Mouse (Mus musculus): ENCODE data around the gene Opn4. TPM values are rescaled to one million over a fixed set of nuclear protein-coding genes. Genes with fewer than 3 reads are reported as not detected.

The Opn4 gene
- total RNA-seq, 2 experiments from 2014 or later: not detected

DNA sequence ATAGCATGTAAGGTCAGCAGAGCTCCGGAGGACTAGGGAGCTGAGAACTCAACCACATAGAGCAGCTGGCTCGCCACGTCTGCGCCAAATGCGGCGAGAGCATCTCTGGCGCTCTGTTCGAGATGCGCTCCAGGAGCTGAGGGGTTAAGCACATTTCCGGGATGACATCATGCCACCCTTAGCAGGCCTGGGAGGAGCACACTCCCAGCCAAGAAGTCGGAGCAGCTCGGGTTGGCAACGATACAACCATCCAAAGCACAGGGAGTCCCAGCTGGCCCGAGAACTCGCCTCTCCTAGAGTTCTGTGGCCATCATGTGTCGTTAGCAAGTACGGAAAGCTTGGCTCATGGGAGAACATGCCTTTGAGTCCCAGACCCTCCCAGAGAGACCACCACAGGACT lies 34.2 kb downstream of the Opn4 start:
- no peak for DNase-seq (ENCODE audit: low spot score in 2 of 2)

DNA sequence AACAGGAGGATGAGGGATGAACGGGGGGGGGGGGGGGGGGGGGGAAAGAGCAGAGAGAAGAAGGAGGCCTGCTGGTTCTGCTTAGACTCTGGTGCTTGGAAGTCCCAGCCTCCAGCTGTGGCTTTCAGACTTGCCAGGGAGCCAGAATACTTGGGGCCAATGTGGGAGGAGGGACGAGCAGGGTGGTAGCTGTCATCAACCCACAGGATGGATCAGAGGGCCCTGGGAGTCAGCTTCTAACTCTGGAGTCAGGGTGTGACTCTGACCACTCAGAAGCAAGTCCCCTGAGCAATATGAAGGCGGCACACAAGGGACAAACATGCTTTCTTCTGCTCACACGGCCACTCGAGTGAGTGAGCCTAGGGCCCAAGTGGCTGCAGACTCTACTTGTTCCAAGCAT lies 35.3 kb downstream of the Opn4 start:
- no peak for DNase-seq (ENCODE audit: low spot score in 2 of 2)

DNA sequence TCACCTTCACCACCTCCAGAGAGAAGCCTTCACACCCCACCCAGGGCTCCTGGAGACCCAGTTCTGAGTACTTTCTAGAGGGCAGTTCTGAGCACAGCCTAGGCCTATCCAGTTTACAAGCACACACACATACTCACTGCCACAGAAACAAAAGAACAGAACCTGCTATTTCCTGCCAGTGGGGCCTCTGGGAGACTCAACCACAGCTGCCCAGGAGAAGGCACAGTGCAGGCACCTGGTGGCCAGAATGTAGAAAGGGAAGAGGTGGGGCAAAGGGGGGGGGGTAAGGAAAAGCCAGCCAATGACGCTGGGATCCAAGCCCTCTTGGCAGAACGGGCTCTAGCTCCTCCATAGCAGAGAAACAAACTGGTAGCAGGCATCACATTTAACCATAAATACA lies 37.5 kb downstream of the Opn4 start:
- no peak for DNase-seq (ENCODE audit: low spot score in 2 of 2)

DNA sequence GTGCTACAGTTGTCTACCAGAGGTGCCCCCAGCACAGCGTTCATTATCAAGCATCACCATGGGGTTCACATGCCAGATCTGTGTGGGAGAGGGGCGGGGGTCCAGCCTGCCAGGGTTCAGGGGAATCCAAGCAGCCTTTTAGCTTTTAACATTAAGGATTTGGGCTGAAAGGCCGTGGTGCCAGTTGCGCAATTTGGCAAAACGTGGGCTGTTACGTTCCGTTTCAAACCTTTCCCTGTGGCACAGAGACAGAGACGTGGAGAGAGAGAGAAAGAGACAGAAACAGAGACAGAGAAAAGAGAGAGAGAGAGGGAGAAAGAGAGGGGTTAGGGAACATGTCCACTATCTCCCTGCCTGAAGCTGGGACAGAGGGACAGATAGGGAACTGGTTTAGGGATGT lies 38.3 kb downstream of the Opn4 start:
- no peak for DNase-seq (ENCODE audit: low spot score in 2 of 2)

DNA sequence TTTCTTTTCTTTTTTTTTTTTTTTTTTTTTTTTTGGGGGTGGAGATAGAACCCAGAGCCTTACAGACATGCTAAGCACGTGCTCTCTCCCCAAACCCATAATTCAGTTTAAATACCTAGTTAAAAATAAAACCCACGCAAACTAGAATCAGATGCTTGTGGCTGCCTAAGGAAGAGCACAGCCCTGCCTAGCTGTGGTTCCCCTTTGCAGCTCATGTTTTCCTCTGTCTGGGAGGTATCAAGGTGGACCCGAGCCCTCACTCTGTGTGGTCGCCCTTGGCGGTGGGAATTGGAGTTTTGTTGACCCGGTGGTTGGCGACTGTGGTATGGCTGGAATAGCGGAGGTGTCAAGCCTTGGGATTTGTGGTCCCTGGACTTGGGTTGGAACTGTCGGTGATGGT lies 41.0 kb downstream of the Opn4 start:
- no peak for DNase-seq (ENCODE audit: low spot score in 2 of 2)

DNA sequence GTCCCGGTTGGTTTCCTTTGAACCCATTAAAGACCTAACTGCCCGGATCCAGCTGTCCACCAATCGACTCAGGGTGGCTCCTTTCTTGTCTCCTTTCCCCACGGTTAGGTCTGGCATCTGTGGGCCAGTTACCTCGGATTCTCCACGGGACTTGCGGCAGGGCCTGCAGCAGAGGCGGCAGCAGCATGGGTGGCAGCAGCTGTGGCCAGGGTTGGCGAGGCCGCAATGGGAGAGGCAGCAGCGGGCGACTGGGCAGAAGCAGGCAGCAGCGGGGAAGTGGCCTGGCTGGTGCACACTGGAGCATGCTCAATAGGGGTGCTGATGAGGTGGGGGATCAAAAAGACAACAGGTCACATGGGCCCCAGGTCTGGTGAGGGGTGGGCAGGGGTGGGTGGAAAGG lies 44.7 kb downstream of the Opn4 start:
- no peak for DNase-seq (ENCODE audit: low spot score in 2 of 2)

DNA sequence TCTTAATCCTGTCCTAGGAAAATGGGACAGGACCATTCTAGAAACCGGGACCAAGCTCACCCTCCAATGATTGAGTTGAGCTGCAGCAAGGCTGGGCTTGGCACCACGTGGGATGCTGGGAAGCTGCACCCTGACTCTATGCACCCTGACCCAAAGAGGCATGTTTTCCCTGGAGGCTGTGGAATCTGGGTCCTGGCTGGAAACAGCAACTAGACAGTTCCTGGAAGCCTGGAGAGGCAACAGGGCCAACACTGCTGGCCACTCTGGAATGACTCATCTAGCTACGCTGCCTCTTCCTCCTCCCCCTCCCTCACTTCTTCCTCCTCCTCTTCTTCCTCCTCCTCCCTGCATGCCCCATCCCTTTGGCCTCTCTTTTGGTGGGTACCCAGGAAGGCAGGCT lies 45.9 kb downstream of the Opn4 start:
- no peak for DNase-seq (ENCODE audit: low spot score in 2 of 2)

DNA sequence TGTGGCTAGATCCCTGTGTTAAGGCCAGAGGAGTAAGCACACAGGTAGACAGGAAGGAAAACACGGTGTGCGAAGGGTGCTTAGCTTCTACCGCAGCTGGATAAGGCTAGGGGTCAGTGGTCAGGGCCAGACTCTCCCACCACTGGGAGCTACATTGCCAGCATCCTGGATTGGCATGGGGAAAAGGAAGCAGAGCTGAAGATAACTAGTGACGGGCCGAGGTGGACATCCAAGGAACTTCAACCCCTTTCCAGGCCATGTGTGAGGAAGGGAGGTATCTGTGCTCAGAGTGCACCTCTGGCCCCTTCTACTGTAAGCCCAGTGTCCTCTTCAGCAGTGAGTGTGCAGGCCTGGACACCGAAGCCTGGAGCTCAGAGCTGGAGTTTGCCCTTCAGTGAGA lies 46.5 kb downstream of the Opn4 start:
- DNase-seq (ENCODE audit: low spot score in 2 of 2): no peak

DNA sequence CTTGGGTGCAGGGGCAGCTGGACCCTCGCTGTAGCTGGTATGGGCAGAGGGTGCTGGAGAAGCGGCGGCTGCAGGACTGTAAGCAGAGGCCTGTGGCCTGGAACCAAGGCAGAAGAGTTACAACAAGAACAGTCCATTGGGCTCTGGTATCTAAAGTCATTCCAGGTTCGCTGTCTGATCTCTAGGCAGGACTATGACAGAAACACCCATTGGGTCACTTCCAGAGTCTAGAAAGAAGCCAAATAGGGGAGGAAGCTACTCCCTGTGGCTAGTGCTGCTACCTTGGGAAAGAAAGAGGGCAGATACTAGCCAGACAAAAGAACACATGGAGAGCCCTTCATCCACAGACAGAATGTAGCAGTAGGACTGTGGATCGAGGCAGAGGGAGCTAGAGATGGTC lies 47.7 kb downstream of the Opn4 start:
- no peak for DNase-seq (ENCODE audit: low spot score in 2 of 2)

DNA sequence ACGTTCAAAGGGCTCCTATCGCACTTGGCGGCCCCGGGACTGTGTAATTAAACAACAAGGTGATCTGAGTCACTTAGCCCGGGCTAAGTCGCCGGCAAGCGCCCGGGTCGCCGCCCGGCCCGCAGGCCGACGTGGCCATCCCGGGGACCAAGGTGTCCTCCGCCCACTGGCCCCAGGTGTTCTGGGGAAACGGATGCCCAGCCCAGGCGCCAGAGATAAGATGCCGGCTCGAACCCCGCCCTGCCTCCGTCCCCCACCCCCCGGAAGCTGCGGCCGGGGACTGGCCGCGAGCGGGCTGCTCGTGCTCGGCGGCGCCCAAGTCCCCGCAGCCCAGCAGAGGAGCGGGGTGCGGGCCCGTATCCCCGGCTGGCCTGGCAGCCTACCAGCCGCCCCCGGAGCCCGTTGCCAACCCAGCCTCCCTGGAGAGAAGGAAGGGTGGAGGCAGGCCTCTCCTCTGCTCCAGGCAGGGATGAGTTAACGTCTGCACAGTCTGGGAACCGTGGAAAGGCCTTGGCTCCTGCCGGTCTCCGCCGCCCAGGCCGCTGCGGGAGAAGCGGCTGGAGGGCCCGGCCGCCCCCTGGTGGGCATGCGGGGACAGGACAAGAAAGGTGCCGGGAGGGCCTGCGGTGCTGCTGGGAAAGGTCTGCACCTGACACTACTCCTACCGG lies 50.8 kb downstream of the Opn4 start:
- DNase-seq (ENCODE audit: low spot score in 2 of 2): peak; percentile 77 to 79

DNA sequence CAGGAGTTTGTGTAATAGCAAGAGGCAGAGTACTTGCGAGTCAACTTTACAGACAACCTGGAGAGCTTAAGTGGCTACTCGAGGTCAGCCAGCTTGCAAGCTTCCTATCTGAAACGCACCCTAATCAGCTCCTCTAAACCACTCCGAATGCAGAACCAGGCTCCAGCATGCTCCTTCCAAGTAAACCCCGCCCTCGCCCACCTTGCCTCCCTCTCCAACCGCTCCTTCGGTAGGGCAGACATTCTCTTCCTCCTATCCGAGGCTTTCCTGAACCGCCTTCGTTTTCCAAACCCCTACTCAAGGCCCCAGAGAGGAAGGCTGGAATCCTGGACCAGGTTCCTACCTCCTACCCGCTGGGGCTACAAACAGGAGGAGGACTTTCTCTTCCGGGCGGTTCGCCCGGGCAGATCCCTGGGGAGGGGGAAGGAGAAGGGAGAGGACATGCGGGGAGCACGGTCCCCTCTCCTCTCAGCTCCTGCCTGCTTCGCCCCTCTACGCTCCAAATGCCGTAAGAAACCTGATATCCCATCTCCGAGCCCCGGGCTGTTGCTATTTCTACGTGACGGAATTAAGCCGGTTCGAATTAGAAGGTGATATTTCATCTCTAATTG lies 51.4 kb downstream of the Opn4 start:
- peak in 1 of 2 experiments; percentile 46 for DNase-seq (ENCODE audit: low spot score in 2 of 2)

DNA sequence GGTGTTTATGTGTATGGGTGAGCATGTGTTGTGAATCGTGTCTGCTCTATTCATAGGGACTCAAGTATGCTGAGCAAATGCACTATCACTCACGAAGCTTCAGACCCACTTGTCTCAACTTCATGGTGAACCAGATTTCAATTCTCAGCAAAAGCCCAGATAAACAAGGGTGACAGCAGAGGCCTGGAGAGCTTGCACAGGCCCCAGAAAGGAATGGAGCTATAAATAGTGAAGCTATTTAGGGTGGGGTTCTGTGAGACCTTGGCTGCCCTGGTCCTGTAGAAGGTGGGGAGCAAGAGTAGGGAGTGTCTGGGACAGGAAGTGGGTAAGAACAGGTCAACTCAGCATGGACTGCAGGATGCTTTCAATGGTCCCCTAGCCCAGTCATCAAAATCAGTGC lies 55.4 kb downstream of the Opn4 start:
- no peak for DNase-seq (ENCODE audit: low spot score in 2 of 2)

DNA sequence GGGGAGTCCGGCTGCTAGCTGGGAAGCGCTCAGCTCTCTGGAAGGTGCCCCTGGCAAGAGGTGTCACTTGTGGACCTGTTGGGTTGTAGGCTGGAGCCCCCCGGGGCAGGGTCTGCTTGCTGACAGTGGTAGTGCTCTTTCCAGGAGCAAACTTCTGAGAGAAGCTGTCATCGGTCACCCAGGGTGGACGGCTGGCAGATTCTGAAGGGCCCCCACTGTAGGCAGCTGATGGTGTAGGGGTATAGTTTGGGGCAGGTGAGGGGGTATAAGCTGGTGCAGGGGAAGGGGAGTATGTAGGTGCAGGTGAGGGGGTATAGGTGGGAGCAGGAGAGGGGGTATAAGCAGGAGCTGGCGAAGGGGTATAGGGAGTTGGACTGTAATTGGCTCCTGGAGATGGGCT lies 55.9 kb downstream of the Opn4 start:
- no peak for DNase-seq (ENCODE audit: low spot score in 2 of 2)

DNA sequence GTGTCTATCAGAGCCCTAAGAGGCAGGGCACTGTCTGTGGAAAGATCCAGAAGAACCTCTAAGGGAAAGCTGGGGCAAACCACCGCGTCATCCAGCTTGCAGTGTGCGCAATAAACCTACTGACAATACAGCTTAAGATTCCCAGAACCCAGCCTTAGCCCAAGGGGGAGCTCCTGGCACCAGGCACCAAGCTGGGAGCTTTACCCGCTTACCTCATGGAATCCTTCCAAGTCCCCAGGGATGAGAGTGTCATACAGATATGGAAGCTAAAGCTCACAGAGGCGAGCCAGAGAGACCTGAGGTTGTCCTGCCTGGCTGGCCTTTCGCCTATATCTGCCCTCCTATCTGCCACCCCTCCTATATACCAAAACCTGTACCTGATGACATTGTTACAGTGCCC lies 56.3 kb downstream of the Opn4 start:
- DNase-seq (ENCODE audit: low spot score in 2 of 2): no peak

DNA sequence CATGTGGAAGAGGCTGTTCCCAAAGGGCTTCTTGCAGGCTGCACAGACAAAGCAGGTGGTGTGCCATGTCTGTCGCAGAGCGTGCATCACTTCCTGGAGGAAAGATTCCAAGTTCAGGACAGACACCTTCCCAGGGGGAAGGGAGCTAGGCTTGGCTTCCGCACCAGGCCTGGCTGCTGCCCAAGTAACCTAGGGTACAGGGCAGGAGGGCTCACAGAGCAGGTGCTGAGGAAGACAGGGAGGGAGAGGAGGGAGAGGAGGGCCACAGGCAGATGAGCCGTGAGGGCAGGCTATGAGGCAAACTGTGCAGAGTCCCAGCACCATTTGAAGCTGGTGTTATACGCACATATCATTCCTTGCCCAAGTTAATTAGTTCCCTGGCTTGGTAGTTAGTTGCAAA lies 58.0 kb downstream of the Opn4 start:
- DNase-seq (ENCODE audit: low spot score in 2 of 2): no peak

DNA sequence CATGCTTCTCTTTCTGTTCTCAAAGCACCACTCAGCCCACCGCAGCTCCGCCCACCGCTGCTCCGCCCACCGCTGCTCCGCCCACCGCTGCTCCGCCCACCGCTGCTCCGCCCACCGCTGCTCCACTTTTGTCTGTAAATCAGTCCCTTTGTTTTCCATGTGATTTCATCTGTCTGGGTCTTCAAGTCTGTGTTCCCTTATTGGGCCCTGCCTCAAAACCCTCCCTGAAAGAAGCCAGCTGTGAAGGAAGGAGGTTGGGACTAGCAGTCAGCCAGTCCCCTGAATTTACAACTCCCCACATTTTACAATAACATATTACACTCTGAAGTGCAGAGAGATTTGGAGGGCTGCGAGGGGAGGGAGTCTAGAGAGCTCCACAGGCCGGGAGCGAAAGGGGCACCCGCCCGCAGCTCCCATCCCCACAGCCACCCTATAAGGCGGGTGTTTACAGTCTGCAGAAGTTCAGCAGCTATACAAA lies 59.2 kb downstream of the Opn4 start:
- DNase-seq (ENCODE audit: low spot score in 2 of 2): no peak

Other genes with a start within 250 kb of the Opn4 start
- gene Fam25c, start 244.7 kb downstream of the Opn4 start, total RNA-seq (2021): not detected
- gene Sncg, start 225.4 kb downstream of the Opn4 start, total RNA-seq (2021): 1 to 10 TPM; 2.1 to 4.4 TPM
- gene Mmrn2, start 224.7 kb downstream of the Opn4 start, total RNA-seq (2021): 1 to 10 TPM; 2.7 to 5.2 TPM
- 10 to 100 TPM; 38.3 to 41.4 TPM for gene Bmpr1a, start 96.8 kb downstream of the Opn4 start, total RNA-seq (2021)
- not detected for gene 9230112D13Rik, start 77.3 kb downstream of the Opn4 start, total RNA-seq (2021)
- gene Ldb3, start 11.5 kb downstream of the Opn4 start, total RNA-seq (2021): 1 to 10 TPM; 2.7 to 2.8 TPM
- 10 to 100 TPM; 46.1 to 47.0 TPM for gene Wapl, start 73.8 kb upstream of the Opn4 start, total RNA-seq (2021)
- gene Grid1, start 220.0 kb upstream of the Opn4 start, total RNA-seq (2021): 10 to 100 TPM; 52.9 to 53.1 TPM